Mouse (Mus musculus): ENCODE measurements around the gene Smim6. TPM values are rescaled to one million over a fixed set of nuclear protein-coding genes. Genes with fewer than 3 reads are reported as not detected.
A peak's percentile ranks its signal among the peaks of the same experiment; 100 is the strongest.

Smim6 gene
- total RNA-seq (2021): not detected

GRCm38 (mm10) chr11:115911632-115912376, at the start of gene Smim6:
Gene Smim6, plus strand, starts transcription at chr11:115912017.
- no peak for DNase-seq (ENCODE audit: extremely low spot score in 1 of 2, low spot score in 1 of 2)

GRCm38 (mm10) chr11:115863895-115864294, 47.9 kb upstream of the Smim6 start:
- DNase-seq (ENCODE audit: extremely low spot score in 1 of 2, low spot score in 1 of 2): no peak

GRCm38 (mm10) chr11:115869393-115869792, 42.4 kb upstream of the Smim6 start:
- DNase-seq (ENCODE audit: extremely low spot score in 1 of 2, low spot score in 1 of 2): no peak

GRCm38 (mm10) chr11:115872437-115872836, 39.4 kb upstream of the Smim6 start:
- DNase-seq (ENCODE audit: extremely low spot score in 1 of 2, low spot score in 1 of 2): no peak

GRCm38 (mm10) chr11:115875935-115876334, 35.9 kb upstream of the Smim6 start:
- DNase-seq (ENCODE audit: extremely low spot score in 1 of 2, low spot score in 1 of 2): no peak

GRCm38 (mm10) chr11:115876438-115876837, 35.4 kb upstream of the Smim6 start:
- no peak for DNase-seq (ENCODE audit: extremely low spot score in 1 of 2, low spot score in 1 of 2)

GRCm38 (mm10) chr11:115877174-115877755, 34.6 kb upstream of the Smim6 start:
- no peak for DNase-seq (ENCODE audit: extremely low spot score in 1 of 2, low spot score in 1 of 2)

GRCm38 (mm10) chr11:115878071-115878470, 33.7 kb upstream of the Smim6 start:
- DNase-seq (ENCODE audit: extremely low spot score in 1 of 2, low spot score in 1 of 2): no peak

GRCm38 (mm10) chr11:115881002-115881401, 30.8 kb upstream of the Smim6 start:
- no peak for DNase-seq (ENCODE audit: extremely low spot score in 1 of 2, low spot score in 1 of 2)

GRCm38 (mm10) chr11:115883251-115883650, 28.6 kb upstream of the Smim6 start:
- DNase-seq (ENCODE audit: extremely low spot score in 1 of 2, low spot score in 1 of 2): no peak

- DNase-seq (ENCODE audit: extremely low spot score in 1 of 2, low spot score in 1 of 2): no peak
Measured at GRCm38 (mm10) chr11:115884361-115884760, 27.5 kb upstream of the Smim6 start.

- DNase-seq (ENCODE audit: extremely low spot score in 1 of 2, low spot score in 1 of 2): no peak
Measured at GRCm38 (mm10) chr11:115885281-115885680, 26.5 kb upstream of the Smim6 start.

GRCm38 (mm10) chr11:115886446-115886845, 25.4 kb upstream of the Smim6 start:
- no peak for DNase-seq (ENCODE audit: extremely low spot score in 1 of 2, low spot score in 1 of 2)

- no peak for DNase-seq (ENCODE audit: extremely low spot score in 1 of 2, low spot score in 1 of 2)
Measured at GRCm38 (mm10) chr11:115888020-115888419, 23.8 kb upstream of the Smim6 start.

GRCm38 (mm10) chr11:115889159-115889558, 22.7 kb upstream of the Smim6 start:
- no peak for DNase-seq (ENCODE audit: extremely low spot score in 1 of 2, low spot score in 1 of 2)

- no peak for DNase-seq (ENCODE audit: extremely low spot score in 1 of 2, low spot score in 1 of 2)
Measured at GRCm38 (mm10) chr11:115892213-115892612, 19.6 kb upstream of the Smim6 start.

- no peak for DNase-seq (ENCODE audit: extremely low spot score in 1 of 2, low spot score in 1 of 2)
Measured at GRCm38 (mm10) chr11:115893071-115893470, 18.7 kb upstream of the Smim6 start.

- DNase-seq (ENCODE audit: extremely low spot score in 1 of 2, low spot score in 1 of 2): no peak
Measured at GRCm38 (mm10) chr11:115894755-115895520, 16.9 kb upstream of the Smim6 start.

GRCm38 (mm10) chr11:115898446-115898845, 13.4 kb upstream of the Smim6 start:
- no peak for DNase-seq (ENCODE audit: extremely low spot score in 1 of 2, low spot score in 1 of 2)

GRCm38 (mm10) chr11:115898886-115899285, 12.9 kb upstream of the Smim6 start:
- DNase-seq (ENCODE audit: extremely low spot score in 1 of 2, low spot score in 1 of 2): peak in 1 of 2 experiments; percentile 63

- no peak for DNase-seq (ENCODE audit: extremely low spot score in 1 of 2, low spot score in 1 of 2)
Measured at GRCm38 (mm10) chr11:115899486-115900266, 12.1 kb upstream of the Smim6 start, which contains the start of gene Smim5. Gene Smim5, plus strand, starts transcription at chr11:115899966.

Measured in layer of hippocampus, postnatal 25 days (tissue).